Mouse (Mus musculus) CD4-positive, CD25-positive, alpha-beta regulatory T cell, adult 4 months (primary cell): ENCODE data around the gene Arpc4. TPM values are rescaled to one million over a fixed set of nuclear protein-coding genes. Genes with fewer than 3 reads are reported as not detected.

Source experiments
- polyA plus RNA-seq, 2 experiments: library from polyadenylated mRNA; unstranded; fragments of 100-300 nt; shearing (Covaris generic); gene quantifications; one replicate each; pipeline ENCODE4 v1.2.1; 2017

Arpc4 gene
- polyA plus RNA-seq, 2 experiments from 2014 or later, result 574 to 794 TPM

Other genes starting within 250 kb of the Arpc4 start
- gene Lhfpl4, start 182.7 kb upstream of the Arpc4 start, polyA plus RNA-seq, result under 1 TPM in 1 of 2 experiments, not detected in 1; 0.90 TPM
- gene Mtmr14, start 140.3 kb upstream of the Arpc4 start, polyA plus RNA-seq, result 10 to 100 TPM; 20.6 to 25.6 TPM
- under 1 TPM; 0.23 to 0.28 TPM for gene Cpne9, start 95.8 kb upstream of the Arpc4 start, polyA plus RNA-seq
- gene Brpf1, start 71.0 kb upstream of the Arpc4 start, polyA plus RNA-seq, result 10 to 100 TPM; 11.7 to 12.0 TPM
- 10 to 100 TPM; 15.9 to 26.2 TPM for gene Ogg1, start 51.1 kb upstream of the Arpc4 start, polyA plus RNA-seq
- gene Camk1, start 34.1 kb upstream of the Arpc4 start, polyA plus RNA-seq, result 1 to 10 TPM; 2.2 to 2.9 TPM
- 10 to 100 TPM; 39.2 to 47.5 TPM for gene Tada3, start 232 bp upstream of the Arpc4 start, polyA plus RNA-seq
- 10 to 100 TPM; 22.7 to 24.0 TPM for gene Ttll3, start 11.1 kb downstream of the Arpc4 start, polyA plus RNA-seq
- 10 to 100 TPM in 1 of 2 experiments, 1 to 10 TPM in 1; 9.8 to 10.2 TPM for gene Rpusd3, start 41.2 kb downstream of the Arpc4 start, polyA plus RNA-seq
- gene Cidec, start 57.6 kb downstream of the Arpc4 start, polyA plus RNA-seq, result not detected
- 10 to 100 TPM; 54.9 to 66.3 TPM for gene Jagn1, start 64.5 kb downstream of the Arpc4 start, polyA plus RNA-seq
- 1 to 10 TPM in 1 of 2 experiments, not detected in 1; 1.2 TPM for gene Il17re, start 80.4 kb downstream of the Arpc4 start, polyA plus RNA-seq
- gene Il17rc, start 93.3 kb downstream of the Arpc4 start, polyA plus RNA-seq, result not detected
- gene Creld1, start 105.2 kb downstream of the Arpc4 start, polyA plus RNA-seq, result 1 to 10 TPM; 7.3 to 8.4 TPM
- not detected for gene Prrt3, start 123.8 kb downstream of the Arpc4 start, polyA plus RNA-seq
- gene Emc3, start 153.5 kb downstream of the Arpc4 start, polyA plus RNA-seq, result 10 to 100 TPM; 56.2 to 68.2 TPM
- gene Fancd2, start 153.6 kb downstream of the Arpc4 start, polyA plus RNA-seq, result 1 to 10 TPM; 2.0 to 3.2 TPM
- gene Fancd2os, start 222.6 kb downstream of the Arpc4 start, polyA plus RNA-seq, result not detected
- gene Brk1, start 226.7 kb downstream of the Arpc4 start, polyA plus RNA-seq, result 100 to 1,000 TPM; 273 to 296 TPM
- gene Vhl, start 245.8 kb downstream of the Arpc4 start, polyA plus RNA-seq, result 10 to 100 TPM; 10.4 to 17.3 TPM